Mouse (Mus musculus) heart, adult 2 months (tissue): Measurements from ENCODE around the gene Gm10842.

ENCODE experiments used
- CTCF ChIP-seq: fragments of 200-600 bp; IDR thresholded peaks from 2 replicates; pipeline ENCODE4 v1.8.1; 2022; ENCODE audit warnings: antibody characterized with exemption, mild to moderate bottlenecking, moderate library complexity
- POLR2A ChIP-seq: fragments of 200-500 bp; IDR thresholded peaks from 2 replicates; pipeline ENCODE4 v1.6.1; 2011; ENCODE audit warnings: mild to moderate bottlenecking, low read depth, low read length, control low read depth; ENCODE audit not compliant: insufficient read depth

GRCm38 (mm10) chr11:105180471-105181091, 33.9 kb downstream of the Gm10842 start:
- TF ChIP-seq CTCF (no peak), POLR2A (no peak)
